Mouse (Mus musculus) telencephalon, adult 2 months (tissue): ENCODE data around the gene Ccdc6.
"Not testable (repeated sequence)": the region's sequence is repeated elsewhere in the genome, so short reads cannot be mapped to it uniquely, and the experiment has no call there.

ENCODE experiments used
- DNase-seq: peaks from one replicate; pipeline ENCODE4 v3.0.0-alpha.2; 2011; ENCODE audit warnings: low read depth, low spot score

Ccdc6 gene

GRCm38 (mm10) chr10:70211281-70211680 lies 114.4 kb downstream of the Ccdc6 start:
- no peak for DNase-seq

- DNase-seq: no peak
Measured at GRCm38 (mm10) chr10:70220971-70221370, 124.0 kb downstream of the Ccdc6 start.

GRCm38 (mm10) chr10:70222231-70222630 lies 125.3 kb downstream of the Ccdc6 start:
- not testable (repeated sequence) for DNase-seq

GRCm38 (mm10) chr10:70224571-70224970 lies 127.7 kb downstream of the Ccdc6 start:
- no peak for DNase-seq

- no peak for DNase-seq
Measured at GRCm38 (mm10) chr10:70225760-70226159, 128.8 kb downstream of the Ccdc6 start.

GRCm38 (mm10) chr10:70226608-70227007 lies 129.7 kb downstream of the Ccdc6 start:
- DNase-seq: no peak

- DNase-seq: no peak
Measured at GRCm38 (mm10) chr10:70230352-70230751, 133.4 kb downstream of the Ccdc6 start.

- DNase-seq: no peak
Measured at GRCm38 (mm10) chr10:70237936-70238335, 141.0 kb downstream of the Ccdc6 start.
